Mouse (Mus musculus): ENCODE measurements at regions not wholly inside any gene's neighbourhood (a gene's known extent, or its start where the extent isn't known, plus 50 kb on each side); places are given as distances from the start of the nearest gene placed in this dataset.
"Not testable (repeated sequence)": the region's sequence is repeated elsewhere in the genome, so short reads cannot be mapped to it uniquely, and the experiment has no call there.

DNA sequence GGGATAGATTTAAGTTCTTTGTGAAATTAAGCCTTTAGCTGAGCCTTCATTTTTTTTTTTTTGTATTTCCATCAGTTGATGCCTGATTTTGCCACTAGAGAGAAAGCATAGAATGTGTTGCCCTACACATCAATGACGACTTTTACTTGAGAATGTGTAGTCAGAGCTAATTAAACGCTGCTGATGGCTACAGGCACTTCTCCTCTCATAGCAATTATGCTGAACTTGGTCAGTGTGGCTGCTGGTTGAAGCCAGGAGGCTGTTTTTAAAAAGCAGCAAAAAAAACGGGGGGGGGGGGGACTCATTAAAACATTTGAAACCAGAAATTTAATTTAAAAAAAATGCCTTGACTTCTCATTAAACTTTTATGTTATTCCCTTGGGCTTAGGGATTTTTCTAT lies 324.4 kb upstream of the Nectin3 start:
- H3K4me3 ChIP-seq (ENCODE audit: insufficient read depth, low read length), result no peak overlapping the region
- TF ChIP-seq CTCF (IDR thresholded peaks at IDR 0.05; ENCODE audit: borderline replicate concordance, insufficient read depth, low read length) (no peak), POLR2A (IDR thresholded peaks at IDR 0.05; ENCODE audit: low read depth, low read length) (no peak)
- H3K27ac ChIP-seq (ENCODE audit: insufficient read depth, low read length), result no peak overlapping the region
- no peaks in the 10 kb centered on the region for H3K4me1 ChIP-seq (ENCODE audit: control insufficient read depth, insufficient read depth, low read length)

DNA sequence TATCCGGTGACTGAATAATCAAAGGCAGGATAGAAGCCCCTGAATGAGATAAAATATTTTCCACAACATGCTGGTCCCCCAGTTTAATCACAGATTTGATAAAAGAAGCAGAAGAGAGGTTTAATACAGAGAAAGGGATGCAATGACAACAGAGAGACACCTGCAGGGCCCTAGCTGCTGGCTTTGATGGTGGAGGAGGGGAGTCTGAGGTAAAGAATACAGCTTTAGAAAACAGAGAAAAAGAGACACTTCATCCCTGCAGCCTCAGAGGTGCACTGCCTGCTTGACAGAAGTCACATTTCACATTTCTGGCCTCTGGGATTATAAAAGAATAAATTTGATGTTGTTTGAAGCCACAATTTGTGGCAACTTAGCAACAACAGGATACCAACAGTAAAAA lies 319.9 kb upstream of the Nectin3 start:
- H3K27ac ChIP-seq (ENCODE audit: insufficient read depth, low read length), result no peak overlapping the region
- no peak overlapping the region for H3K4me3 ChIP-seq (ENCODE audit: insufficient read depth, low read length)
- H3K4me1 ChIP-seq (ENCODE audit: control insufficient read depth, insufficient read depth, low read length), result no peaks in the 10 kb centered on the region
- TF ChIP-seq POLR2A (IDR thresholded peaks at IDR 0.05; ENCODE audit: low read depth, low read length) (no peak), CTCF (IDR thresholded peaks at IDR 0.05; ENCODE audit: borderline replicate concordance, insufficient read depth, low read length) (no peak)

DNA sequence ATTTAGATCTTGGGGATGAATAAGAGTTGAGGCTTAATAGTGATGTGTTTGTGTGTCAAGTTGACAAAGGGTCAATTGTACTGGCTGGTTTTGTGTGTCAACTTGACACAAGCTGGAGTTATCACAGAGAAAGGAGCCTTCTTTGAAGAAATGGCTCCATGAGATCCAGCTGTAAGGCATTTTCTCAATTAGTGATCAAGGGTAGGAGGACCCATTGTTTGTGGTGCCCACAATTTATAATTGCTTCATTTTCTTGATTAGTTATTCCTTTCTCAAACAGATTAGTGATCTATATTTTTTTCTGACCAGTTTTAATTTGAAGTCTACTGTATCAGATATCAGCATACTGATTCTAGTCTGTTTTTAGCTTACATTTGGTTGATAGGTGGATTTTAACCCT lies 313.5 kb upstream of the Nectin3 start:
- not testable (repeated sequence) for H3K27ac ChIP-seq (ENCODE audit: insufficient read depth, low read length); H3K4me1 ChIP-seq (ENCODE audit: control insufficient read depth, insufficient read depth, low read length); H3K4me3 ChIP-seq (ENCODE audit: insufficient read depth, low read length)

DNA sequence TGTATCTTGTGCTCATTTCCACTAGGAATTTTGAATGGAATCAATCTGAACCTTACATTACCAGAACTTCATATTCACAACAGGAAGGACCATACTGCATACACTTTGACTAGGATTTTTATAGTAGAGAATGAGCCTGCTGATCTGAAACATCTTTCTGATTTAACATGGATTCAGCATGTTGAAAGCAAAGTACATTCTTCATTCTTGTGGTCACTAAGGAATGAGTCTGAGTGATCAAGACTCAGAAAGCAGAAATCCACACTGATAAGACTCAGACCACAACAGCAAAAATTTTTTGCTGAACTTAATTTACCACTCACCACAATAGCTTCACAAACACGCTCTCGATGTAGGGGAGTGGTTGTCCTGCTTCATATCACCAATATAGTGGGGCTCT lies 309.2 kb upstream of the Nectin3 start:
- no peak for TF ChIP-seq CTCF (IDR thresholded peaks at IDR 0.05; ENCODE audit: borderline replicate concordance, insufficient read depth, low read length)
- no peak for TF ChIP-seq POLR2A (IDR thresholded peaks at IDR 0.05; ENCODE audit: low read depth, low read length)
- Histone ChIP-seq H3K27ac (ENCODE audit: insufficient read depth, low read length) (no peak overlapping the region), H3K4me1 (ENCODE audit: control insufficient read depth, insufficient read depth, low read length) (no peaks in the 10 kb centered on the region), H3K4me3 (ENCODE audit: insufficient read depth, low read length) (no peak overlapping the region)

DNA sequence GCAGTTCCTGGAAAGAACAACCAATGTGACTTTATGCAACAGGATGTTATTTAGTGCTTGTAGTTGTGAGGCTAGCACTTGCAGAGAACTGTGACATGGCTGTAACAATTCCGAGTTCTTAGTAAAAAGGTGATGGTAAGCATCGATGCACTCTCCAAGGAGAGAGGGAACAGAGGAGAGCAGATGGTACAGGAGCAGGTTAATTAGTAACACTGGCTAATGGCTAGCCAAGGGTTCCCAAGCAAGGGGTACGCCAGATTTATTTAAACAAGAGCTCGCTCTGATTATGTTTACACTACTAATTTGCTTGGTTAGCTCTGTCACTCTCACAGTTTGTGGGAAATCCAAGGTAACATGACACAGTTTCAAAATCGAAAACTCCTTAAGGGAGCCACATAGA lies 278.0 kb upstream of the Nectin3 start:
- Histone ChIP-seq H3K4me1 (ENCODE audit: control insufficient read depth, insufficient read depth, low read length) (no peaks in the 10 kb centered on the region), H3K4me3 (ENCODE audit: insufficient read depth, low read length) (no peak overlapping the region), H3K27ac (ENCODE audit: insufficient read depth, low read length) (no peak overlapping the region)
- TF ChIP-seq CTCF (IDR thresholded peaks at IDR 0.05; ENCODE audit: borderline replicate concordance, insufficient read depth, low read length) (no peak), POLR2A (IDR thresholded peaks at IDR 0.05; ENCODE audit: low read depth, low read length) (no peak)

DNA sequence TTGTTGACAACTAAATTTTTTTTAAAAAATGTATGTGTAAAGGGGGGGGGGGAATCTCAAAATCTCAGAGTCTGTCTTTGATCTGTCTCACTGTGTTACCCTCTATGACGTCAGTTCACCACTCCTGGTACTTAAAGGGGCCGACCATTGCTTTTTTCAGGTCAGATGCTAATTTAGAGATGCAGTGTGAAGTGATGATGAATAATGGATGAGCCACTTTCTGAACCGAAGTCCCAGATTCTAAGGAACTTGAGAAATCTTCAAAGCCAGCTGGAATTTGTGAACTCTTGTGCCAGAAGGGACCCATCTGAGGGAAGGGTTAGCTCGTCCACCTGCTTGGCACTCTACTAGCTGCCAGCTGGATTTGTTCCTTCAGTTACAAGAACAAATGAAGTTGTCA lies 271.1 kb upstream of the Nectin3 start:
- H3K27ac ChIP-seq (ENCODE audit: insufficient read depth, low read length), result no peak overlapping the region
- no peaks in the 10 kb centered on the region for H3K4me1 ChIP-seq (ENCODE audit: control insufficient read depth, insufficient read depth, low read length)
- TF ChIP-seq CTCF (IDR thresholded peaks at IDR 0.05; ENCODE audit: borderline replicate concordance, insufficient read depth, low read length), result no peak
- TF ChIP-seq POLR2A (IDR thresholded peaks at IDR 0.05; ENCODE audit: low read depth, low read length), result no peak
- no peak overlapping the region for H3K4me3 ChIP-seq (ENCODE audit: insufficient read depth, low read length)

DNA sequence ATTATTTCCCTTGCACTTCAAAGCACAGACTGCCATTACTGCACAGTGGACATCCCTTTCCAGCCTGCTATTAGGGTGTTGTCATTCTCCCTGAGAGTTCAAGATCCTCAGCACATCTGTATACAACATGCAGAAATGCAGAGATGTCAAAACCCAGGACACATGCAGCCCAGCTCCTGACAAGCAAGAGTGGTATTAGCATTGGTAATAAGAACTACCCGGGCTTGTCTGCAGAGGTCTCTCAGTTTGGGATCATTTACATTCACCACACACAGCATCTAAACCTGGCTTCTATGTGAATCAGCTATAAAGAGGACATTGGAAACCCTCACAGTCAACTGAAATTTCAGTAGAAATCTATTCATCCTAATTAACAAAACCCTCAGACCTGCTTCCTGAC lies 270.1 kb upstream of the Nectin3 start:
- Histone ChIP-seq H3K27ac (ENCODE audit: insufficient read depth, low read length) (no peak overlapping the region), H3K4me3 (ENCODE audit: insufficient read depth, low read length) (no peak overlapping the region), H3K4me1 (ENCODE audit: control insufficient read depth, insufficient read depth, low read length) (no peaks in the 10 kb centered on the region)
- TF ChIP-seq CTCF (IDR thresholded peaks at IDR 0.05; ENCODE audit: borderline replicate concordance, insufficient read depth, low read length) (no peak), POLR2A (IDR thresholded peaks at IDR 0.05; ENCODE audit: low read depth, low read length) (no peak)

DNA sequence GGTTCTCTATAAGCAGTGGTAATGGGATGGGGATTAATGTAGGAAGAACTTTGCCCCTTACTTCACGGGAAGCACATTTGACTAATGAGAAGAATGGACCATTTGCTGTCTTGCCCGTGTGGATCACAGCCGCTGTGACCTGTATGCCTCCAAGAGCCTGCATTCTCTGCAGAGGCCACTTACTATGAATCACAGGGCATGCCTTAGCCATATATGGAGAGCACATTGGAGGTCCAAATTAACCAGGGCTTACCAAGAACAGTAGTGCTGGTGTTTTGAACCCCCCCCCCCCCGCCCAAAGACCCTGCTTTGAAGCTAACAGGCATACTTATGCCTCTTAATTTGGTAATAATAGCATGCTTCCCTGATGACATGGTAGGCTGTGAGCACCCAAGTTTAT lies 236.8 kb upstream of the Nectin3 start:
- TF ChIP-seq CTCF (IDR thresholded peaks at IDR 0.05; ENCODE audit: borderline replicate concordance, insufficient read depth, low read length) (no peak), POLR2A (IDR thresholded peaks at IDR 0.05; ENCODE audit: low read depth, low read length) (no peak)

DNA sequence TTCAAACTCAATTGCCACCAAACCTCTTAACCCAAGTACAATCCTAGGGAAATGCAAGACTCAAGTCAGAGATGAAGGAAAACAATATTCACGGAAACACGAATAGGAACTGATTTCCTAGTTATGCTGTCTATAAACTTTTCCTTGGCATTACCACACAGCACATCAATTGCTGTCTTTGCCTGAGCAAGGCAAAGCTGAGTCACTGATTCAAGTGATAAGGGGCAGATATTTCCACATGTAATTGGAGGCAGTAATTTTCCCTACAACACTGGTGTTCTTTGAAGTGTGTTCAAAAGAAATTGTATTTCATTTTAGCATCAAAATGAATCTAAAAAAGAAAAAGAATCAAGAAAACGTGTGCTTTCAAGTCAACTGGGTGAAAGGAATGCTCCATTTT lies 230.1 kb upstream of the Nectin3 start:
- Histone ChIP-seq H3K27ac (ENCODE audit: insufficient read depth, low read length) (no peak overlapping the region), H3K4me1 (ENCODE audit: control insufficient read depth, insufficient read depth, low read length) (no peaks in the 10 kb centered on the region), H3K4me3 (ENCODE audit: insufficient read depth, low read length) (no peak overlapping the region)
- no peak for TF ChIP-seq POLR2A (IDR thresholded peaks at IDR 0.05; ENCODE audit: low read depth, low read length)

More for the DNA sequence above, 236.8 kb upstream of the Nectin3 start:
- Histone ChIP-seq H3K27ac (ENCODE audit: insufficient read depth, low read length) (peak overlapping the region; percentile 65; the same call in 1 of the 2 replicates), H3K4me1 (ENCODE audit: control insufficient read depth, insufficient read depth, low read length) (peaks cover 4% of the 10 kb centered on the region; the same call in 1 of the 2 replicates), H3K4me3 (ENCODE audit: insufficient read depth, low read length) (no peak overlapping the region)

DNA sequence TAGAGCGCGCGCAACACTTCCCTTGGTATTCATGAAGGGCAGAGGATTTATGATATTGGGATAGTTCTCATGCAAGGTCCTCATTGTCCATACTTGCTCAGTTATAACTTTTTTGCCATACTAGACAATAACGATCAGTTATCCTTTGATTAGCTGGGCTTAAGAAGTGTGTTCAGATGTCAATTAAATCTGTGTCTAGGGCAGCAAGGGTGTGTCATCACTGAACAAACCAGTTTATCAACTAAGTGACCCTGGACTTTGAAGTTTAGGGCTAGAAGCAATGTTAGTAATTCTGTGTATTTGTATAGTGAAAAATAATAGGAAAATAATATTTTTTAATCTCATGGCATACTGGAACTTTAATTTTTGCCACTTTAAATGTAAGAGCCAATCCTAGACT lies 225.3 kb upstream of the Nectin3 start:
- no peaks in the 10 kb centered on the region for H3K4me1 ChIP-seq (ENCODE audit: control insufficient read depth, insufficient read depth, low read length)
- no peak overlapping the region for H3K27ac ChIP-seq (ENCODE audit: insufficient read depth, low read length)
- no peak overlapping the region for H3K4me3 ChIP-seq (ENCODE audit: insufficient read depth, low read length)
- TF ChIP-seq POLR2A (IDR thresholded peaks at IDR 0.05; ENCODE audit: low read depth, low read length) (no peak), CTCF (IDR thresholded peaks at IDR 0.05; ENCODE audit: borderline replicate concordance, insufficient read depth, low read length) (no peak)

DNA sequence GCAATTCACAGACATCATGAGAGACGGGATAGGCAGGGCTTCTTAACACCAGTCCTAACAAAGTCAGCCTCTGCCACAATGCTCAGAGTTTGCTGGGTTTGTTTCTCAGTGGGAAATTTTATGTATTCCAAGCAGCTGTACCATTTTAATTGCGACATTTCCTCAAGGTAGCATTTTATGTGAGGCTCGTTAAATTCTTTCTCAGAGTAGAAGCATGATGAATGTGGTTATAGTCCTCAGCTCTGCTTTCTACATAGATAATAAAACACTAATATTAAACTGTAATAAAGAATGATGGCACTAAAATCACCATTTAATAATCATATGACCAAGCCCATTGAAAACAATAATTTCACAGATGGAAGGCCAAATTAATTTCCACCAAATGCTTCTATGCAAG lies 181.5 kb upstream of the Nectin3 start:
- TF ChIP-seq CTCF (IDR thresholded peaks at IDR 0.05; ENCODE audit: borderline replicate concordance, insufficient read depth, low read length) (no peak), POLR2A (IDR thresholded peaks at IDR 0.05; ENCODE audit: low read depth, low read length) (no peak)
- Histone ChIP-seq H3K27ac (ENCODE audit: insufficient read depth, low read length) (no peak overlapping the region), H3K4me1 (ENCODE audit: control insufficient read depth, insufficient read depth, low read length) (peaks cover 3% of the 10 kb centered on the region; the same call in 1 of the 2 replicates), H3K4me3 (ENCODE audit: insufficient read depth, low read length) (no peak overlapping the region)

All from embryonic fibroblast, embryonic 13.5 days (primary cell).